Mouse (Mus musculus) limb, embryonic 13.5 days (tissue): ENCODE data around the gene Wdfy2. TPM values are rescaled to one million over a fixed set of nuclear protein-coding genes. Genes with fewer than 3 reads are reported as not detected.

Experiments
- ATAC-seq: fragments of 200-750 bp; cut with Nextera tagmentation; 2 replicates; pipeline ENCODE4 v1.8.0; 2017; ENCODE audit warnings: low read depth, moderate number of reproducible peaks, moderate TSS enrichment; ENCODE audit not compliant: low FRiP score
- H3K27ac ChIP-seq: fragments of 300-500 bp; sonication (generic); 2 replicates; pipeline ENCODE4 v1.5.1; 2015; ENCODE audit warnings: inconsistent platforms, mild to moderate bottlenecking, moderate library complexity
- H3K27me3 ChIP-seq: fragments of 300-500 bp; sonication (generic); 2 replicates; pipeline ENCODE4 v1.6.1; 2015; ENCODE audit warnings: mild to moderate bottlenecking, inconsistent platforms
- H3K36me3 ChIP-seq: fragments of 300-500 bp; sonication (generic); 2 replicates; pipeline ENCODE4 v1.6.1; 2015; ENCODE audit warnings: inconsistent platforms, mild to moderate bottlenecking, moderate library complexity
- H3K4me1 ChIP-seq: fragments of 300-500 bp; sonication (generic); 2 replicates; pipeline ENCODE4 v1.6.1; 2015; ENCODE audit warnings: inconsistent platforms
- H3K4me2 ChIP-seq: fragments of 300-500 bp; sonication (generic); replicated peaks from 2 replicates; pipeline ENCODE4 v1.6.1; 2015; ENCODE audit warnings: inconsistent platforms, mild to moderate bottlenecking, moderate library complexity
- H3K4me3 ChIP-seq: fragments of 300-500 bp; sonication (generic); 2 replicates; pipeline ENCODE4 v1.5.1; 2015; ENCODE audit warnings: moderate library complexity, mild to moderate bottlenecking, inconsistent platforms
- H3K9ac ChIP-seq: fragments of 300-500 bp; sonication (generic); 2 replicates; pipeline ENCODE4 v1.6.1; 2015; ENCODE audit warnings: mild to moderate bottlenecking, inconsistent platforms
- H3K9me3 ChIP-seq: fragments of 300-500 bp; sonication (generic); 2 replicates; pipeline ENCODE4 v1.6.1; 2016; ENCODE audit warnings: inconsistent platforms
- WGBS: fragments of 180-500 bp; shearing (Covaris S2); methylation state at CpG from one replicate; pipeline ENCODE4 v1.1.7; 2015; 5-methylcytosine and 5-hydroxymethylcytosine counted together
- polyA plus RNA-seq: library from polyadenylated mRNA; unstranded; fragments of >200 nt; fragmentation: Nextera tagmentation; extraction: Ambion mirVana; gene quantifications from 2 replicates; pipeline ENCODE4 v1.2.1, GENCODE M21; 2015

Wdfy2 gene
- polyA plus RNA-seq, 1 experiment from 2014 or later, result 8.6 TPM

DNA sequence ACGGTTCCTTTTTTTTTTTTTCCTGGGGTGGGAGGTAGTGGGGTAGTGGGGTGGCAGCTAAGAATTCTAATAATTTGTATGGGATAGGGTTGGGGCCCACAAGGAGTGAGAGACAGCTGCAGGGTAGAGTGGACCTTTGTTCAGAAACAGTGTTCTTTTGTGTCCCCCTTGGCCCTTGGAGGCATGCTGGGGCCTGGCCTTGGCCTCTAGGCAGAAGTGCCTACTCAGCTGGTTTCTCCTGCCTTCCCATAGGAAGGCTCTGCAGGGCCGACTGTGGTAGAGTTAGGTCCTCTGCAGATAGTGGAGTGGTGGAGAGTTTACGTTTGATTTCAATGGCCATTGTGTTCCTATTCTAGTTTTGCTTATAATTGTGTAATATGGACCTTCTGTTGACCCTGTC is 30.8 kb downstream of the Wdfy2 start:
- H3K36me3 ChIP-seq, result peaks cover 7% of the 10 kb centered on the region; the same call in 1 of the 2 replicates
- no peak overlapping the region for H3K4me3 ChIP-seq
- no peak overlapping the region for H3K9ac ChIP-seq
- no peak; the same call in 1 of the 2 replicates for ATAC-seq
- H3K9me3 ChIP-seq, result peaks cover 8% of the 10 kb centered on the region
- peaks cover 12% of the 10 kb centered on the region for H3K4me1 ChIP-seq
- H3K27me3 ChIP-seq, result no peaks in the 10 kb centered on the region
- H3K27ac ChIP-seq, result no peak overlapping the region
- WGBS, result 41% methylated on average over 3 of the region's 3 CpGs
- H3K4me2 ChIP-seq, result no peak overlapping the region

DNA sequence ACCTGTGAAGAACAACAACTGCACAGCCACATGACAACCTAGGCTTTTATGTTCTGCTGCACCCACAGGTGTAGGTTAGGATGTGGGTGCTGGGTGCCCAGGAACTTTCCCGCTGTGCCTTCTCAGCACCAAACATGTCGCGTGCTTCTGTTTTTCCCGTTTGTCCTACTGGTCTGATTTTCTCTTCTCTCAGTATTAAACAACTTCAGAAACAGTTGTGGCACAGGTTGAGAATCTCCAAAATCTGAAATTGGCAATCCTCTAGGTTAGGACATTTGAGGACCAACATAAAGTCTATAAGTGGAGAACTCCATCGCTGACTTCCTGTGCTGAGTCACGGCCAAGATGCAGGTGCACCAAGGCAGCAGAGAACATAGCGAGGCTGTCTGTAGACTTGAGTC is 32.8 kb downstream of the Wdfy2 start:
- peaks cover 12% of the 10 kb centered on the region for H3K4me1 ChIP-seq
- H3K27me3 ChIP-seq, result no peaks in the 10 kb centered on the region
- no peak overlapping the region for H3K4me2 ChIP-seq
- WGBS, result 98% methylated on average over 7 of the region's 7 CpGs
- H3K27ac ChIP-seq, result no peak overlapping the region
- H3K9ac ChIP-seq, result no peak overlapping the region
- H3K36me3 ChIP-seq, result peaks cover 7% of the 10 kb centered on the region; the same call in 1 of the 2 replicates
- ATAC-seq, result no peak
- no peak overlapping the region for H3K4me3 ChIP-seq
- peaks cover 8% of the 10 kb centered on the region for H3K9me3 ChIP-seq

DNA sequence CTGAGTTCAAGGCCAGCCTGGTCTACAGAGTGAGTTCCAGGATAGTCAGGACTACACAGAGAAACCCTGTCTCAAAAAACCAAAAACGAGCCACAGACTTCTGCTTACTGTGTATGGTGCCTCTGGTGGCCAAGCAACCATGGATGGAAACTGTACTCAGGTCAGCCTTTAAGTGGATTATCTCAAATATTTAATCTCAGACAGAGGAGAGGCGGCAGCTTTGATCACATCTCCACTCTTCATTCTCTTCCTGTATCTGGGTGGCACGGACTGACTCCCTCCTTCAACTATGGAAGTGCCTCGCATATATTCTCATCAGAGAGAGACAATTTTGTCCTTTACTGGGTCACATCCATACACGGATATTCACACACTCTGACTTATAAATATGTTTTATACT is 34.0 kb downstream of the Wdfy2 start:
- Histone ChIP-seq H3K27me3 (no peaks in the 10 kb centered on the region), H3K4me3 (no peak overlapping the region), H3K4me1 (peaks cover 12% of the 10 kb centered on the region), H3K36me3 (peaks cover 7% of the 10 kb centered on the region; the same call in 1 of the 2 replicates), H3K4me2 (no peak overlapping the region), H3K9ac (no peak overlapping the region), H3K9me3 (peaks cover 8% of the 10 kb centered on the region), H3K27ac (no peak overlapping the region)
- WGBS, result 93% methylated on average over 5 of the region's 5 CpGs
- ATAC-seq, result no peak

- 78% methylated on average over 2 of the region's 2 CpGs for WGBS
These were observed 34.5 kb downstream of the Wdfy2 start for GRCm38 (mm10) chr14:62871932-62872331.

DNA sequence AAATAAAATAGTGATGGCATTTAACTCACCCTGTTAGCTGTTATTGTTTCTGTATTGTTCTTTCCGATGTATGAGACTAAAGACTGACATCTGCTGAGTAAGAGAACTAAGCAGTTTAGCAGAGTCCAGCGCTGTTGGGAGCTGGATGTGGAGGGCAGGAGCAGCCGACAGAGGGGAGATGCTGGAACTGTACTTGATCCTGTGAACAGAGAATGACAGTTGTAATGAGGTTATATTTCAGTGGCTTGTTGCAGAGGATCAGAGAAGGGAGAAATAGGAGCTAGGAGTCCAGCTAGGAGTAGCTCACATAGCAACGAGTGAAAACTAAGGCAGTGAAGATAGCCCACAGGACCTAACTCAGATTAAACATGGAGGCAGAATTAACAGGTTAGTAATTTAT is 36.3 kb downstream of the Wdfy2 start:
- WGBS, result 74% methylated on average over 4 of the region's 4 CpGs
- Histone ChIP-seq H3K4me2 (no peak overlapping the region), H3K4me1 (0 out of 2 replicates have a peak, but pooled peaks cover 3% of the 10 kb centered on the region), H3K27me3 (no peaks in the 10 kb centered on the region), H3K36me3 (peaks cover 7% of the 10 kb centered on the region; the same call in 1 of the 2 replicates), H3K9ac (no peak overlapping the region), H3K4me3 (no peak overlapping the region), H3K9me3 (peaks cover 8% of the 10 kb centered on the region), H3K27ac (no peak overlapping the region)
- no peak for ATAC-seq

More at GRCm38 (mm10) chr14:62871932-62872331, 34.5 kb downstream of the Wdfy2 start:
- H3K27me3 ChIP-seq, result no peaks in the 10 kb centered on the region
- peaks cover 12% of the 10 kb centered on the region for H3K4me1 ChIP-seq
- H3K36me3 ChIP-seq, result peaks cover 7% of the 10 kb centered on the region; the same call in 1 of the 2 replicates
- no peak overlapping the region for H3K9ac ChIP-seq
- no peak overlapping the region for H3K4me3 ChIP-seq
- H3K9me3 ChIP-seq, result peaks cover 8% of the 10 kb centered on the region
- no peak overlapping the region for H3K27ac ChIP-seq
- no peak overlapping the region for H3K4me2 ChIP-seq
- no peak for ATAC-seq

DNA sequence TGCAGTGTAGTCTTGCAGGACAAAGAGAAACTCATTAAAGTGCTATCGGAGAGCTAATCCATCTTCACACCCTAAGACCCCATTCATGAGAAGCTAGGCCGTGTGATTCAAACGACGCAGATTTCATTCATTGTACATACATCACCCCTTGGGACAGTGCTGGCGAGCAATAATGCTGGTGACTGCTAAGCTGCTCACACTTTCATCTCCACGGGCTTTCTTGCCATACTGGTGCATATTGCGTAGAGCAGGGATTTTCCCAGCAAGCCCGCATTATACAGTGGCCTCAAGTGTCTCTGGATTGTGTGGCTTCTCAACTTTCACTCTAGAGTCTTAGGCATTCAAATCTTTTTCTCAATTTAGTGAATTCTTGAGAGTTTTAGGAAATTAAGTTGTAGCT is 36.9 kb downstream of the Wdfy2 start:
- no peak for ATAC-seq
- peaks cover 8% of the 10 kb centered on the region for H3K9me3 ChIP-seq
- no peak overlapping the region for H3K4me3 ChIP-seq
- no peak overlapping the region for H3K4me2 ChIP-seq
- peaks cover 8% of the 10 kb centered on the region; the same call in 1 of the 2 replicates for H3K4me1 ChIP-seq
- H3K27ac ChIP-seq, result no peak overlapping the region
- peaks cover 7% of the 10 kb centered on the region; the same call in 1 of the 2 replicates for H3K36me3 ChIP-seq
- H3K9ac ChIP-seq, result no peak overlapping the region
- 64% methylated on average over 8 of the region's 8 CpGs for WGBS
- H3K27me3 ChIP-seq, result no peaks in the 10 kb centered on the region

GRCm38 (mm10) chr14:62878076-62878475 is 40.6 kb downstream of the Wdfy2 start:
- Histone ChIP-seq H3K9me3 (no peaks in the 10 kb centered on the region), H3K36me3 (no peaks in the 10 kb centered on the region), H3K9ac (no peak overlapping the region), H3K27ac (no peak overlapping the region), H3K4me3 (no peak overlapping the region), H3K4me2 (no peak overlapping the region), H3K4me1 (peaks cover 26% of the 10 kb centered on the region), H3K27me3 (no peaks in the 10 kb centered on the region)
- WGBS, result 85% methylated on average over 6 of the region's 6 CpGs
- ATAC-seq, result no peak

- Histone ChIP-seq H3K4me2 (no peak overlapping the region), H3K9me3 (no peaks in the 10 kb centered on the region), H3K4me3 (no peak overlapping the region), H3K36me3 (no peaks in the 10 kb centered on the region), H3K27ac (no peak overlapping the region), H3K27me3 (no peaks in the 10 kb centered on the region), H3K4me1 (peaks cover 27% of the 10 kb centered on the region), H3K9ac (no peak overlapping the region)
- WGBS, result 59% methylated on average over 7 of the region's 7 CpGs
- ATAC-seq, result no peak
These were observed 41.4 kb downstream of the Wdfy2 start for GRCm38 (mm10) chr14:62878634-62879430.

DNA sequence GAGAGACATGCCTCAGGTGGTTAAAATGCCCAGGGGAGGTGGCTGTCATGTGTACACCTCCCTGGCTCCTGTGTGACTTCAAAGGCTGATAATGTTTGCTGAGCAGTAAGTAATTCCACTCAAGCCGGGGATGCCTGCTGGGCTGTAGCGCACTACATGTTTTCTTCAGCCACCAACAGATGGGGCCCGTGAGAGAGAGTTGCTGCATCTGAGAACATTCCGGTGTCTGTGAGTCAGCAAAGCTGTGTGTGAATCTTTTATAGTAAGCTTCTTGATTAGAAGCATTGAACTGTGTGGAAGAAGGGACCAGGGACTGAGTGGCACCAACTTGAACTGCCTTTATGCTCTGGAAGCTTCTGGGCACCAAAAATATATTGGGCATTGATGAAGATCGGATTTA is 42.0 kb downstream of the Wdfy2 start:
- H3K4me1 ChIP-seq, result peaks cover 34% of the 10 kb centered on the region
- no peak overlapping the region for H3K4me2 ChIP-seq
- no peak for ATAC-seq
- 20% methylated on average over 5 of the region's 5 CpGs for WGBS
- no peaks in the 10 kb centered on the region for H3K27me3 ChIP-seq
- H3K9ac ChIP-seq, result no peak overlapping the region
- no peaks in the 10 kb centered on the region for H3K36me3 ChIP-seq
- H3K27ac ChIP-seq, result no peak overlapping the region
- no peaks in the 10 kb centered on the region for H3K9me3 ChIP-seq
- H3K4me3 ChIP-seq, result no peak overlapping the region

GRCm38 (mm10) chr14:62880084-62880851 is 42.8 kb downstream of the Wdfy2 start:
- H3K9ac ChIP-seq, result no peak overlapping the region
- 70% methylated on average over 5 of the region's 5 CpGs for WGBS
- no peaks in the 10 kb centered on the region for H3K9me3 ChIP-seq
- ATAC-seq, result no peak
- no peaks in the 10 kb centered on the region for H3K36me3 ChIP-seq
- no peak overlapping the region for H3K4me2 ChIP-seq
- H3K27me3 ChIP-seq, result no peaks in the 10 kb centered on the region
- H3K4me3 ChIP-seq, result no peak overlapping the region
- H3K27ac ChIP-seq, result no peak overlapping the region
- peaks cover 37% of the 10 kb centered on the region for H3K4me1 ChIP-seq

DNA sequence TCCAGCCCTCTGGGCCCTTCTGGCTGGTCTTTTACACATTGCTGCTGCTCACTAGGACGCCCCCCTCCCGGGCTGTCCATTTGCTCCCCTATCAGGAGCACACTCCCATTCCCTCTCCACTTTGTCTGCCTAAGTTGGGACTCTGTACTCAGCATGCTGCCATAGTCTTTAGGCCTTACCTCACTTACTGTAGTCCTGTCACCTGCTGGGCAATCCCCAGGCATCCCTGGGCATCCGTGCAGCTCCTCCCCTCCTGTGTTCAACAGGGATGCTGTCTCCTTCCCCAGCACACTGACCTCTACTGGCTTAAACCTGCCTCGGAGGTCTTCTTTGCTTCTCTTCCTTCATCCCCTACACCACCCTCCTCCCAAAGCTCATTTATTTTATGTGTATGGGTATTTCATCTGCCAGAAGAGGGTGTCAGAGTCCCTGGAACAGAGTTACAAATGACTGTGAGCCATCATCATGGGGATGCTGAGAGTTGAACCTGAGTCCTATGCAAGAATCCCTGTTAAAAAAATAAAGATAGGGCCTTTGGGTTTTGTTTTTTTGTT is 44.7 kb downstream of the Wdfy2 start:
- Histone ChIP-seq H3K27me3 (no peaks in the 10 kb centered on the region), H3K36me3 (no peaks in the 10 kb centered on the region), H3K27ac (no peak overlapping the region), H3K9me3 (no peaks in the 10 kb centered on the region), H3K4me2 (no peak overlapping the region), H3K4me3 (no peak overlapping the region), H3K9ac (no peak overlapping the region), H3K4me1 (peaks cover 37% of the 10 kb centered on the region)
- WGBS, result 25% methylated on average over 4 of the region's 4 CpGs
- ATAC-seq, result no peak

- H3K36me3 ChIP-seq, result no peaks in the 10 kb centered on the region
- no peaks in the 10 kb centered on the region for H3K9me3 ChIP-seq
- no peak overlapping the region for H3K4me3 ChIP-seq
- H3K27me3 ChIP-seq, result no peaks in the 10 kb centered on the region
- H3K27ac ChIP-seq, result no peak overlapping the region
- H3K9ac ChIP-seq, result no peak overlapping the region
- ATAC-seq, result no peak
- H3K4me2 ChIP-seq, result no peak overlapping the region
- 71% methylated on average over 1 of the region's 1 CpGs for WGBS
- H3K4me1 ChIP-seq, result peaks cover 36% of the 10 kb centered on the region
These were observed 46.1 kb downstream of the Wdfy2 start for GRCm38 (mm10) chr14:62883551-62883950.
